Mouse (Mus musculus) lung, embryonic 16.5 days (tissue): ENCODE measurements around the gene Gm1604a. TPM values are rescaled to one million over a fixed set of nuclear protein-coding genes. Genes with fewer than 3 reads are reported as not detected.
A peak's percentile ranks its signal among the peaks of the same experiment; 100 is the strongest.
"Not testable (repeated sequence)": the region's sequence is repeated elsewhere in the genome, so short reads cannot be mapped to it uniquely, and the experiment has no call there.

Experiments used
- ATAC-seq: fragments of 200-750 bp; cut with Nextera tagmentation; 2 replicates; pipeline ENCODE4 v1.8.0; 2017; ENCODE audit warnings: low read depth, mild to moderate bottlenecking, moderate library complexity
- H3K27ac ChIP-seq: fragments of 300-500 bp; sonication (generic); 2 replicates; pipeline ENCODE4 v1.5.1; 2014; ENCODE audit warnings: mild to moderate bottlenecking, control low read depth, low read length
- H3K27me3 ChIP-seq: fragments of 300-500 bp; sonication (generic); 2 replicates; pipeline ENCODE4 v1.6.1; 2014; ENCODE audit warnings: low read depth, low read length, mixed read lengths; ENCODE audit not compliant: control insufficient read depth, insufficient read depth
- H3K36me3 ChIP-seq: fragments of 300-500 bp; sonication (generic); 2 replicates; pipeline ENCODE4 v1.6.1; 2014; ENCODE audit warnings: low read length; ENCODE audit not compliant: control insufficient read depth, insufficient read depth
- H3K4me1 ChIP-seq: fragments of 300-500 bp; sonication (generic); replicated peaks from 2 replicates; pipeline ENCODE4 v1.6.1; 2014; ENCODE audit warnings: low read length, mixed read lengths; ENCODE audit not compliant: control insufficient read depth, insufficient read depth
- H3K4me2 ChIP-seq: fragments of 300-500 bp; sonication (generic); 2 replicates; pipeline ENCODE4 v1.6.1; 2014; ENCODE audit warnings: low read depth, low read length, control low read depth
- H3K4me3 ChIP-seq: fragments of 300-500 bp; sonication (generic); 2 replicates; pipeline ENCODE4 v1.5.1; 2014; ENCODE audit warnings: mild to moderate bottlenecking, low read length, control low read depth
- H3K9ac ChIP-seq: fragments of 300-500 bp; sonication (generic); 2 replicates; pipeline ENCODE4 v1.6.1; 2014; ENCODE audit warnings: low read length, control low read depth
- H3K9me3 ChIP-seq: fragments of 300-500 bp; sonication (generic); 2 replicates; pipeline ENCODE4 v1.6.1; 2016; ENCODE audit warnings: low read length; ENCODE audit not compliant: control insufficient read depth
- WGBS: fragments of 180-500 bp; shearing (Covaris S2); extraction: QIAGEN DNeasy Blood & Tissue Kit; methylation state at CpG from one replicate; pipeline ENCODE4 v1.1.7; 2014; 5-methylcytosine and 5-hydroxymethylcytosine counted together
- polyA plus RNA-seq: library from polyadenylated mRNA; unstranded; fragments of >200 nt; fragmentation: Nextera tagmentation; extraction: Ambion mirVana; gene quantifications from 2 replicates; pipeline ENCODE4 v1.2.1, GENCODE M21; 2015

The Gm1604a gene
- not detected in 2 replicates for polyA plus RNA-seq

GRCm38 (mm10) chr17:7025257-7025656 lies at the start of gene Gm1604a:
Gm1604a (plus strand) TSS chr17:7025568.
- H3K27me3 ChIP-seq, H3K36me3 ChIP-seq, H3K27ac ChIP-seq, H3K4me1 ChIP-seq, H3K9me3 ChIP-seq, H3K4me3 ChIP-seq, H3K4me2 ChIP-seq, ATAC-seq, H3K9ac ChIP-seq: not testable (repeated sequence)
- 34% methylated on average over 5 of the region's 14 CpGs for WGBS

- peak within 1 kb of the TSS; percentile 71 for H3K9ac ChIP-seq
- WGBS: 1% methylated on average over 43 of the region's 68 CpGs
- H3K9me3 ChIP-seq, H3K27me3 ChIP-seq, H3K36me3 ChIP-seq, H3K4me1 ChIP-seq: not testable (repeated sequence)
- peak within 1 kb of the TSS; percentile 61 for H3K4me3 ChIP-seq
- peak within 1 kb of the TSS; percentile 52 for H3K4me2 ChIP-seq
- peak within 1 kb of the TSS; percentile 43; the same call in 1 of the 2 replicates for H3K27ac ChIP-seq
- ATAC-seq: peak; percentile 99
These were observed 46.8 kb upstream of the Gm1604a start, which contains the start of gene Gm49721 for GRCm38 (mm10) chr17:6978287-6979248. Gm49721 (plus strand) TSS chr17:6978904.

GRCm38 (mm10) chr17:6979380-6979779 lies 46.0 kb upstream of the Gm1604a start:
- not testable (repeated sequence) for H3K36me3 ChIP-seq, H3K4me1 ChIP-seq, H3K9me3 ChIP-seq, H3K27ac ChIP-seq, H3K27me3 ChIP-seq
- peak; percentile 13; the same call in 1 of the 2 replicates for ATAC-seq
- Histone ChIP-seq H3K9ac (peak overlapping the region; percentile 71), H3K4me2 (peak overlapping the region; percentile 51), H3K4me3 (peak overlapping the region; percentile 61)
- 3% methylated on average over 4 of the region's 5 CpGs for WGBS

- 92% methylated on average over 5 of the region's 8 CpGs for WGBS
- not testable (repeated sequence) for ATAC-seq
These were observed 45.2 kb upstream of the Gm1604a start for GRCm38 (mm10) chr17:6980144-6980543.

GRCm38 (mm10) chr17:6986118-6986517 lies 39.2 kb upstream of the Gm1604a start:
- H3K9me3 ChIP-seq, H3K4me1 ChIP-seq, H3K4me2 ChIP-seq, H3K27ac ChIP-seq, ATAC-seq, H3K9ac ChIP-seq, H3K27me3 ChIP-seq, H3K4me3 ChIP-seq, H3K36me3 ChIP-seq: not testable (repeated sequence)
- 97% methylated on average over 1 of the region's 1 CpGs for WGBS

More at GRCm38 (mm10) chr17:6980144-6980543, 45.2 kb upstream of the Gm1604a start:
- not testable (repeated sequence) for H3K4me3 ChIP-seq, H3K27ac ChIP-seq, H3K9me3 ChIP-seq, H3K36me3 ChIP-seq, H3K4me2 ChIP-seq, H3K9ac ChIP-seq, H3K27me3 ChIP-seq, H3K4me1 ChIP-seq

GRCm38 (mm10) chr17:6995504-6995903 lies 29.9 kb upstream of the Gm1604a start:
- not testable (repeated sequence) for H3K9ac ChIP-seq, ATAC-seq, H3K27ac ChIP-seq, H3K4me2 ChIP-seq, H3K4me3 ChIP-seq, H3K4me1 ChIP-seq, H3K9me3 ChIP-seq, H3K36me3 ChIP-seq, H3K27me3 ChIP-seq
- WGBS: no CpG with 5 or more reads among the region's 6 CpGs

- 70% methylated on average over 8 of the region's 8 CpGs for WGBS
- not testable (repeated sequence) for ATAC-seq, H3K9ac ChIP-seq, H3K4me2 ChIP-seq, H3K36me3 ChIP-seq, H3K9me3 ChIP-seq, H3K4me1 ChIP-seq, H3K27me3 ChIP-seq, H3K27ac ChIP-seq, H3K4me3 ChIP-seq
These were observed 28.5 kb upstream of the Gm1604a start for GRCm38 (mm10) chr17:6996826-6997225.

GRCm38 (mm10) chr17:6997778-6998490 lies 27.4 kb upstream of the Gm1604a start:
- H3K9ac ChIP-seq, H3K36me3 ChIP-seq, H3K27me3 ChIP-seq, H3K4me2 ChIP-seq, H3K4me3 ChIP-seq, H3K27ac ChIP-seq, H3K9me3 ChIP-seq, H3K4me1 ChIP-seq: not testable (repeated sequence)
- peak; percentile 70 for ATAC-seq
- WGBS: 80% methylated on average over 1 of the region's 7 CpGs
